Mouse (Mus musculus) heart, embryonic 11.5 days (tissue): ENCODE measurements at regions not wholly inside any gene's neighbourhood (a gene's known extent, or its start where the extent isn't known, plus 50 kb on each side); places are given as distances from the start of the nearest gene placed in this dataset.

Experiments
- ATAC-seq: fragments of 200-750 bp; cut with Nextera tagmentation; replicated peaks from 2 replicates; pipeline ENCODE4 v1.8.0; 2017; ENCODE audit warnings: moderate library complexity; ENCODE audit not compliant: insufficient number of reproducible peaks, low FRiP score, low TSS enrichment
- H3K27ac ChIP-seq: fragments of 300-500 bp; sonication (generic); 2 replicates; pipeline ENCODE4 v1.5.1; 2014; ENCODE audit warnings: mild to moderate bottlenecking, low read depth, low read length
- H3K27me3 ChIP-seq: fragments of 300-500 bp; sonication (generic); 2 replicates; pipeline ENCODE4 v1.6.1; 2014; ENCODE audit warnings: mild to moderate bottlenecking, low read length, mixed read lengths; ENCODE audit not compliant: control insufficient read depth, insufficient read depth
- H3K36me3 ChIP-seq: fragments of 300-500 bp; sonication (generic); 2 replicates; pipeline ENCODE4 v1.6.1; 2014; ENCODE audit warnings: mild to moderate bottlenecking, low read length, moderate library complexity, mixed read lengths; ENCODE audit not compliant: control insufficient read depth, insufficient read depth
- H3K4me1 ChIP-seq: fragments of 300-500 bp; sonication (generic); 2 replicates; pipeline ENCODE4 v1.6.1; 2014; ENCODE audit warnings: low read length; ENCODE audit not compliant: control insufficient read depth, insufficient read depth
- H3K4me2 ChIP-seq: fragments of 300-500 bp; sonication (generic); 2 replicates; pipeline ENCODE4 v1.6.1; 2014; ENCODE audit warnings: mild to moderate bottlenecking, moderate library complexity
- H3K4me3 ChIP-seq: fragments of 300-500 bp; sonication (generic); 2 replicates; pipeline ENCODE4 v1.5.1; 2014; ENCODE audit warnings: low read depth, low read length
- H3K9ac ChIP-seq: fragments of 300-500 bp; sonication (generic); 2 replicates; pipeline ENCODE4 v1.6.1; 2014; ENCODE audit warnings: mild to moderate bottlenecking, low read depth, low read length, moderate library complexity
- H3K9me3 ChIP-seq: fragments of 300-500 bp; sonication (generic); replicated peaks from 2 replicates; pipeline ENCODE4 v1.6.1; 2016; ENCODE audit warnings: low read length; ENCODE audit not compliant: control insufficient read depth
- WGBS: fragments of 180-500 bp; shearing (Covaris S2); extraction: QIAGEN DNeasy Blood & Tissue Kit; methylation state at CpG from one replicate; pipeline ENCODE4 v1.1.7; 2014; ENCODE audit not compliant: insufficient replicate concordance; 5-methylcytosine and 5-hydroxymethylcytosine counted together

- ATAC-seq = no peak
Observed at GRCm38 (mm10) chr15:63410994-63411770, 433.8 kb downstream of the Gsdmc2 start.

GRCm38 (mm10) chr15:63400445-63400844, 444.5 kb downstream of the Gsdmc2 start:
- Histone ChIP-seq H3K4me3 (no peak overlapping the region), H3K4me1 (no peaks in the 10 kb centered on the region), H3K9me3 (no peaks in the 10 kb centered on the region), H3K4me2 (no peak overlapping the region), H3K36me3 (no peaks in the 10 kb centered on the region), H3K27ac (no peak overlapping the region), H3K9ac (no peak overlapping the region), H3K27me3 (no peaks in the 10 kb centered on the region)
- ATAC-seq = no peak
- WGBS = 63% methylated on average over 3 of the region's 3 CpGs

More at GRCm38 (mm10) chr15:63410994-63411770, 433.8 kb downstream of the Gsdmc2 start:
- Histone ChIP-seq H3K4me3 (no peak overlapping the region), H3K27me3 (no peaks in the 10 kb centered on the region), H3K4me2 (no peak overlapping the region), H3K9ac (no peak overlapping the region), H3K9me3 (no peaks in the 10 kb centered on the region), H3K36me3 (no peaks in the 10 kb centered on the region), H3K4me1 (no peaks in the 10 kb centered on the region), H3K27ac (no peak overlapping the region)
- WGBS = 64% methylated on average over 11 of the region's 11 CpGs

- Histone ChIP-seq H3K9me3 (no peaks in the 10 kb centered on the region), H3K4me1 (no peaks in the 10 kb centered on the region), H3K9ac (no peak overlapping the region), H3K36me3 (no peaks in the 10 kb centered on the region), H3K27me3 (no peaks in the 10 kb centered on the region), H3K4me2 (no peak overlapping the region), H3K4me3 (no peak overlapping the region), H3K27ac (no peak overlapping the region)
- ATAC-seq = no peak
- WGBS = 74% methylated on average over 1 of the region's 1 CpGs
Observed at GRCm38 (mm10) chr15:63400011-63400410, 445.0 kb downstream of the Gsdmc2 start.

GRCm38 (mm10) chr15:63397485-63397884, 447.5 kb downstream of the Gsdmc2 start:
- ATAC-seq = no peak

GRCm38 (mm10) chr15:63377258-63377657, 467.7 kb downstream of the Gsdmc2 start:
- H3K36me3 ChIP-seq = no peaks in the 10 kb centered on the region
- ATAC-seq = no peak

More at GRCm38 (mm10) chr15:63397485-63397884, 447.5 kb downstream of the Gsdmc2 start:
- H3K27ac ChIP-seq = no peak overlapping the region
- WGBS = 83% methylated on average over 3 of the region's 3 CpGs
- H3K36me3 ChIP-seq = no peaks in the 10 kb centered on the region
- no peak overlapping the region for H3K9ac ChIP-seq
- H3K9me3 ChIP-seq = no peaks in the 10 kb centered on the region
- no peak overlapping the region for H3K4me3 ChIP-seq
- no peak overlapping the region for H3K4me2 ChIP-seq
- no peaks in the 10 kb centered on the region for H3K27me3 ChIP-seq
- H3K4me1 ChIP-seq = no peaks in the 10 kb centered on the region

GRCm38 (mm10) chr15:63371328-63372023, 473.5 kb downstream of the Gsdmc2 start:
- Histone ChIP-seq H3K4me1 (no peaks in the 10 kb centered on the region), H3K27ac (no peak overlapping the region), H3K4me2 (no peak overlapping the region), H3K4me3 (no peak overlapping the region), H3K9ac (no peak overlapping the region), H3K27me3 (no peaks in the 10 kb centered on the region), H3K9me3 (no peaks in the 10 kb centered on the region), H3K36me3 (no peaks in the 10 kb centered on the region)
- WGBS = 76% methylated on average over 4 of the region's 4 CpGs
- ATAC-seq = no peak

More at GRCm38 (mm10) chr15:63377258-63377657, 467.7 kb downstream of the Gsdmc2 start:
- WGBS = 66% methylated on average over 2 of the region's 2 CpGs
- Histone ChIP-seq H3K4me1 (no peaks in the 10 kb centered on the region), H3K27ac (no peak overlapping the region), H3K9me3 (no peaks in the 10 kb centered on the region), H3K4me3 (no peak overlapping the region), H3K4me2 (no peak overlapping the region), H3K27me3 (no peaks in the 10 kb centered on the region), H3K9ac (no peak overlapping the region)

GRCm38 (mm10) chr15:63364473-63364872, 480.5 kb downstream of the Gsdmc2 start:
- Histone ChIP-seq H3K36me3 (no peaks in the 10 kb centered on the region), H3K4me3 (no peak overlapping the region), H3K27ac (no peak overlapping the region), H3K4me2 (no peak overlapping the region), H3K27me3 (no peaks in the 10 kb centered on the region), H3K9me3 (no peaks in the 10 kb centered on the region), H3K9ac (no peak overlapping the region), H3K4me1 (no peaks in the 10 kb centered on the region)
- ATAC-seq = no peak; the same call in 1 of the 2 replicates
- WGBS = 61% methylated on average over 1 of the region's 1 CpGs

- Histone ChIP-seq H3K27ac (no peak overlapping the region), H3K4me1 (no peaks in the 10 kb centered on the region), H3K9me3 (no peaks in the 10 kb centered on the region), H3K27me3 (no peaks in the 10 kb centered on the region), H3K36me3 (no peaks in the 10 kb centered on the region), H3K4me3 (no peak overlapping the region), H3K4me2 (no peak overlapping the region), H3K9ac (no peak overlapping the region)
- ATAC-seq = no peak
- WGBS = 71% methylated on average over 7 of the region's 7 CpGs
Observed at GRCm38 (mm10) chr15:63360402-63360801, 484.6 kb downstream of the Gsdmc2 start.
